Mouse (Mus musculus) spleen, adult 2 months (tissue): ENCODE data around the gene Tex14. TPM values are rescaled to one million over a fixed set of nuclear protein-coding genes. Genes with fewer than 3 reads are reported as not detected.

Experiments
- DNase-seq, 2 experiments: peaks; one replicate each; pipeline versions ENCODE4 v3.0.0 to v3.0.0-alpha.2; 2012 to 2021; ENCODE audit warnings: low spot score in 2 of 2, low read depth in 1 of 2
- H3K27ac ChIP-seq: fragments of 200-500 bp; 2 replicates; pipeline ENCODE4 v1.5.1; 2012; ENCODE audit warnings: low read length, inconsistent platforms; ENCODE audit not compliant: insufficient read depth
- H3K27me3 ChIP-seq: fragments of 200-500 bp; 2 replicates; pipeline ENCODE4 v1.6.1; 2012; ENCODE audit warnings: mild to moderate bottlenecking, moderate library complexity, low read length, inconsistent platforms; ENCODE audit not compliant: control insufficient read depth, insufficient read depth
- H3K36me3 ChIP-seq: fragments of 200-500 bp; 2 replicates; pipeline ENCODE4 v1.6.1; 2012; ENCODE audit warnings: mild to moderate bottlenecking, low read length, inconsistent platforms; ENCODE audit not compliant: control insufficient read depth, insufficient read depth
- H3K4me1 ChIP-seq: fragments of 200-500 bp; 2 replicates; pipeline ENCODE4 v1.6.1; 2011; ENCODE audit warnings: inconsistent platforms; ENCODE audit not compliant: control insufficient read depth, insufficient read depth, insufficient read length
- H3K4me3 ChIP-seq: fragments of 200-500 bp; 2 replicates; pipeline ENCODE4 v1.5.1; 2011; ENCODE audit warnings: mild to moderate bottlenecking, inconsistent platforms; ENCODE audit not compliant: insufficient read depth, insufficient read length; ENCODE audit errors: extremely low read depth
- CTCF ChIP-seq: fragments of 200-500 bp; IDR thresholded peaks from 2 replicates; pipeline ENCODE4 v1.5.1; 2011; ENCODE audit warnings: mild to moderate bottlenecking, inconsistent platforms; ENCODE audit not compliant: insufficient read depth, insufficient read length, insufficient replicate concordance; ENCODE audit errors: extremely low read depth
- POLR2A ChIP-seq: fragments of 200-500 bp; IDR thresholded peaks from 2 replicates; pipeline ENCODE4 v1.6.1; 2011; ENCODE audit warnings: low read depth, low read length, inconsistent platforms
- whole genome bisulfite sequencing: fragments of 180-500 bp; shearing (Covaris S2); methylation state at CpG from one replicate; pipeline ENCODE4 v1.1.7; 2018; 5-methylcytosine and 5-hydroxymethylcytosine counted together
- polyA plus RNA-seq: library from polyadenylated mRNA; depleted of rRNA; stranded (reverse); fragments of >200 nt; gene quantifications from 2 replicates; pipeline ENCODE4 v1.2.3, GENCODE M21; 2012

The Tex14 gene
- polyA plus RNA-seq, 1 experiment = 0.16 TPM

- WGBS = 77% methylated on average over 3 of the region's 3 CpGs
- H3K27me3 ChIP-seq = no peaks in the 10 kb centered on the region
Measured at GRCm38 (mm10) chr11:87483796-87484326, 79.0 kb downstream of the Tex14 start.

GRCm38 (mm10) chr11:87488948-87489347, 84.1 kb downstream of the Tex14 start:
- TF ChIP-seq POLR2A = no peak
- TF ChIP-seq CTCF = no peak
- DNase-seq = no peak
- H3K27me3 ChIP-seq = no peaks in the 10 kb centered on the region
- H3K36me3 ChIP-seq = no peaks in the 10 kb centered on the region
- no peak overlapping the region for H3K4me3 ChIP-seq
- 83% methylated on average over 3 of the region's 3 CpGs for WGBS
- H3K27ac ChIP-seq = no peak overlapping the region
- no peaks in the 10 kb centered on the region for H3K4me1 ChIP-seq

More at GRCm38 (mm10) chr11:87483796-87484326, 79.0 kb downstream of the Tex14 start:
- no peak overlapping the region for H3K4me3 ChIP-seq
- H3K36me3 ChIP-seq = no peaks in the 10 kb centered on the region
- no peaks in the 10 kb centered on the region for H3K4me1 ChIP-seq
- TF ChIP-seq CTCF = no peak
- no peak for DNase-seq
- no peak overlapping the region for H3K27ac ChIP-seq

- H3K36me3 ChIP-seq = no peaks in the 10 kb centered on the region
- DNase-seq = peak in 1 of 2 experiments; percentile 22
- no peaks in the 10 kb centered on the region for H3K4me1 ChIP-seq
- WGBS = 73% methylated on average over 5 of the region's 5 CpGs
- H3K27ac ChIP-seq = no peak overlapping the region
- H3K27me3 ChIP-seq = no peaks in the 10 kb centered on the region
- TF ChIP-seq POLR2A = no peak
- no peak for TF ChIP-seq CTCF
- no peak overlapping the region for H3K4me3 ChIP-seq
Measured at GRCm38 (mm10) chr11:87504690-87505214, 99.9 kb downstream of the Tex14 start.

- Histone ChIP-seq H3K36me3 (no peaks in the 10 kb centered on the region), H3K4me3 (no peak overlapping the region), H3K27ac (no peak overlapping the region), H3K27me3 (no peaks in the 10 kb centered on the region), H3K4me1 (no peaks in the 10 kb centered on the region)
- no peak for DNase-seq
- TF ChIP-seq POLR2A = no peak
- TF ChIP-seq CTCF = no peak
- WGBS = 90% methylated on average over 3 of the region's 3 CpGs
Measured at GRCm38 (mm10) chr11:87506502-87506901, 101.6 kb downstream of the Tex14 start.

DNA sequence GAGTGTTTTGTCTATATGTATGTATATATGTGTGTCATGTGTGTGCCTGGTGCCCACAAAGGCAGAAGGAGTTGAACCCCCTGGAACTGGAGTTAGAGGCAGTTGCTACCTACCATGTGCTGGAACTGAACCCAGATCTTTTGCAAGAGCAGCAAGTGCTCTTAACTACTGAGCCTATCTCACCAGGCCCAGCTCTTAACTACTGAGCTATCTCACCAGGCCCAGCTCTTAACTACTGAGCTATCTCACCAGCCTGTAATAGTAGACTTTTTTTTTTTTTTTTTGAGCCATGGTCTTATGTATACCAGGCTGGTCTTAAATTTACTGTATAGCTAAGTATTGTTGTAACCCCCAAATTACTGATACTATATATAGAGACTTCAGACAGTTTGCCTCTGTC, 102.2 kb downstream of the Tex14 start:
- no peak overlapping the region for H3K4me3 ChIP-seq
- H3K27me3 ChIP-seq = no peaks in the 10 kb centered on the region
- no peaks in the 10 kb centered on the region for H3K36me3 ChIP-seq
- no peak for TF ChIP-seq POLR2A
- TF ChIP-seq CTCF = no peak
- H3K27ac ChIP-seq = no peak overlapping the region
- H3K4me1 ChIP-seq = no peaks in the 10 kb centered on the region
- DNase-seq = no peak

DNA sequence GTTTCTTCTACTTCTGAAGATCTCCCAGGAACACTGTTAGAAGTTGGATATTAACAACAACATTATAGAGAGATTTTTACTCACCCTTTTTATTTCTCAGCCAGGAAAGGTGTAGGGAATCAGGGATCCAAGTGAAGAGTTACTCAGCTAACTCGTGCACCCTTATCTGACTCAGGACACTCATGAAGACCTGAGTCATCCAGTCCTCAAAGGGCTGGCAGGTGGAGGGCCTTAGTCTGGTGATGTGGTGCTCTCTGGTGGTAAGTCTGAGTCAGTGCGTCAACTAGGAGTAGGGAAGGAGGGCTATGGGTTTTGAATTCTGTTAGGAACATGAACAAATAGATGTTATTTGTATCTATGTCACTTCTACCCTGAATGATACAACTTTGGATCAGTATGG, 114.4 kb downstream of the Tex14 start:
- no peak for TF ChIP-seq POLR2A
- peak; percentile 60; the same call in 1 of the 2 replicates for TF ChIP-seq CTCF
- no peaks in the 10 kb centered on the region for H3K27me3 ChIP-seq
- 14% methylated on average over 2 of the region's 2 CpGs for WGBS
- no peak overlapping the region for H3K27ac ChIP-seq
- no peak overlapping the region for H3K4me3 ChIP-seq
- DNase-seq = peak; percentile 12 to 14
- no peaks in the 10 kb centered on the region for H3K4me1 ChIP-seq
- H3K36me3 ChIP-seq = no peaks in the 10 kb centered on the region

GRCm38 (mm10) chr11:87523466-87523865, 118.6 kb downstream of the Tex14 start:
- Histone ChIP-seq H3K27ac (no peak overlapping the region), H3K27me3 (no peaks in the 10 kb centered on the region), H3K4me1 (no peaks in the 10 kb centered on the region), H3K36me3 (no peaks in the 10 kb centered on the region), H3K4me3 (no peak overlapping the region)
- no peak for DNase-seq
- 51% methylated on average over 5 of the region's 5 CpGs for WGBS
- TF ChIP-seq CTCF (no peak), POLR2A (no peak)

DNA sequence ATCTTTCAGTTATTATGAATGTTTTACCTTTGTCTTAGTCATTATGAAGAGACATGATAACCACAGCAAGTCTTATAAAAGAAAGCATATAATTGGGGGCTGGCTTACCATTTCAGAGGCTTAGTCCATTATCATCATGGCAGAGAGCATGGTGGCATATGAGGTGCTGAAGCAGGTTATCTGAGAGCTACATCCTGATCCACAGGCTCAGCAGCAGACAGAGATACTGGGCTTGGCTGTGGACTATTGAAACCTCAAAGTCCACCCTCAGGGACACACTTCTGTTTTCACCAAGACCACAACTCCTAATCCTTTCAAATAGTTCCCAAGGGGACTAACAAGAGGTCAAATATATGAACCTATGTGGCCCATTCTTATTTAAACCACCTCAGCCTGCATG, 119.1 kb downstream of the Tex14 start:
- Histone ChIP-seq H3K27me3 (no peaks in the 10 kb centered on the region), H3K4me3 (no peak overlapping the region), H3K36me3 (no peaks in the 10 kb centered on the region), H3K27ac (no peak overlapping the region), H3K4me1 (no peaks in the 10 kb centered on the region)
- no peak for TF ChIP-seq POLR2A
- no peak for TF ChIP-seq CTCF
- no peak for DNase-seq
